Mouse (Mus musculus) cerebellum, adult 11 months (tissue): ENCODE results near the gene Klhl34.

ENCODE experiments used
- DNase-seq: peaks from one replicate; pipeline ENCODE4 v3.0.0; 2022

Klhl34 gene

GRCm38 (mm10) chrX:157818207-157818920 is at the start of gene Klhl34:
Gene Klhl34 (plus strand): TSS chrX:157818435.
- DNase-seq, result peak; percentile 49

- DNase-seq, result no peak
These were observed 16.6 kb upstream of the Klhl34 start for GRCm38 (mm10) chrX:157801669-157802068.

- DNase-seq, result no peak
These were observed 8.5 kb upstream of the Klhl34 start for GRCm38 (mm10) chrX:157809721-157810120.

- DNase-seq, result peak; percentile 52
These were observed 546 bp upstream of the Klhl34 start for GRCm38 (mm10) chrX:157817571-157818206.

- DNase-seq, result no peak
These were observed 656 bp downstream of the Klhl34 start for GRCm38 (mm10) chrX:157818921-157819260.

- DNase-seq, result no peak
These were observed 11.7 kb downstream of the Klhl34 start for GRCm38 (mm10) chrX:157829983-157830382.
